Mouse (Mus musculus) lung, embryonic 15.5 days (tissue): Measurements from ENCODE around the gene Pitpnm2. TPM values are rescaled to one million over a fixed set of nuclear protein-coding genes. Genes with fewer than 3 reads are reported as not detected.

ENCODE experiments used
- ATAC-seq: fragments of 200-750 bp; cut with Nextera tagmentation; 2 replicates; pipeline ENCODE4 v1.8.0; 2017; ENCODE audit warnings: moderate number of reproducible peaks, borderline replicate concordance; ENCODE audit not compliant: low FRiP score, low TSS enrichment; ENCODE audit errors: extremely low read depth
- H3K27ac ChIP-seq: fragments of 300-500 bp; sonication (generic); 2 replicates; pipeline ENCODE4 v1.5.1; 2015; ENCODE audit warnings: moderate library complexity, mild to moderate bottlenecking, inconsistent platforms
- H3K27me3 ChIP-seq: fragments of 300-500 bp; sonication (generic); 2 replicates; pipeline ENCODE4 v1.6.1; 2015; ENCODE audit warnings: inconsistent platforms
- H3K36me3 ChIP-seq: fragments of 300-500 bp; sonication (generic); 2 replicates; pipeline ENCODE4 v1.6.1; 2015; ENCODE audit warnings: inconsistent platforms
- H3K4me1 ChIP-seq: fragments of 300-500 bp; sonication (generic); 2 replicates; pipeline ENCODE4 v1.6.1; 2015; ENCODE audit warnings: inconsistent platforms
- H3K4me2 ChIP-seq: fragments of 300-500 bp; sonication (generic); 2 replicates; pipeline ENCODE4 v1.6.1; 2015; ENCODE audit warnings: inconsistent platforms, mild to moderate bottlenecking, moderate library complexity
- H3K4me3 ChIP-seq: fragments of 300-500 bp; sonication (generic); 2 replicates; pipeline ENCODE4 v1.5.1; 2015; ENCODE audit warnings: mild to moderate bottlenecking, inconsistent platforms
- H3K9ac ChIP-seq: fragments of 300-500 bp; sonication (generic); 2 replicates; pipeline ENCODE4 v1.6.1; 2015; ENCODE audit warnings: inconsistent platforms
- H3K9me3 ChIP-seq: fragments of 300-500 bp; sonication (generic); 2 replicates; pipeline ENCODE4 v1.6.1; 2016; ENCODE audit warnings: inconsistent platforms
- WGBS: fragments of 180-500 bp; shearing (Covaris S2); methylation state at CpG from one replicate; pipeline ENCODE4 v1.1.7; 2015; 5-methylcytosine and 5-hydroxymethylcytosine counted together
- polyA plus RNA-seq: library from polyadenylated mRNA; unstranded; fragments of >200 nt; fragmentation: Nextera tagmentation; extraction: Ambion mirVana; gene quantifications from 2 replicates; pipeline ENCODE4 v1.2.1, GENCODE M21; 2015

Pitpnm2 gene
- polyA plus RNA-seq, 1 experiment from 2014 or later, result 6.7 TPM

DNA sequence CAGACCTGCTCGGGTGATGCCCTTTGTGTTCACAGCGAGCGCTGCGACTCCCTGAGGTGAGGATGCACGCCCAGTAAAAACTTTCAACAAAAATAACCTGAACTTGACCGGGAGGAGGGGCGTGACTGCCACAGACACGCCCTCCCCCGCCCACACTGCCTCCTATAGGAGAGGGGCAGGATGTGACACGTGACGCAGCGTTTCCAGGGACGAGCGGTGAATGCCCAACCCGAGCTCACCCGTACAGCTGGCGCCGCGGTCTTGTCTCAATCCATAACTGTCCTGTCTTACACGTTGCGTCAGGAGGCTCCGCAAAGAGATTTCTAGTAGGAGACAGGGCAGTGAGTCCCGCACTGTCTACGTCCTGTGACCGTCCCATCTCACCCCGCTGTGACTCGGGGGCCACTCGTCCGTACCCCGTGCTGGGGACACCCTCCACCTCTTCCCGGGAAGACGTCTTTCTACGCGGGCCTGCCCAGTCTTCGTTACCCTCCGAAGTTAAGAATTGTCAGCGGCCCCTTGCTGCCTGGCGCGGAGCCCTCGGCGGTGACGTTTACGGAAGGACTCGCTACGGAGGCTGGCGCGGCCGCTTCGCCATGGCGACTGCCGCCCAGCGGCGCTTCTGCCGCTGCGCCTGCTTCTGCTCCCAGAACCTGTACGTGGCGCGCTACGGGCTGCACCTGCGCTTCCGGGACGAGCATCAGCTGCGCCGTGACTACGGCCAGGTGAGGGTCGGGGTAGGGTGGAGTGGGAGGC lies 137.6 kb downstream of the Pitpnm2 start, which contains the start of gene Ogfod2:
TSS of gene Ogfod2 (plus strand) at position 556 of the 756 bp plus-strand sequence.
- Histone ChIP-seq H3K9me3 (no peaks in the 10 kb centered on the region), H3K27me3 (no peaks in the 10 kb centered on the region), H3K4me3 (peak within 1 kb of the TSS; percentile 74), H3K4me2 (peak within 1 kb of the TSS; percentile 93), H3K4me1 (peaks cover 25% of the 10 kb centered on the region), H3K9ac (peak within 1 kb of the TSS; percentile 69), H3K36me3 (no peaks in the 10 kb centered on the region; the same call in 1 of the 2 replicates), H3K27ac (peak within 1 kb of the TSS; percentile 93)
- 0% methylated on average over 66 of the region's 66 CpGs for WGBS
- peak; percentile 97 for ATAC-seq

GRCm38 (mm10) chr5:124111077-124111741 lies 138.4 kb downstream of the Pitpnm2 start:
- no peaks in the 10 kb centered on the region for H3K9me3 ChIP-seq
- no peak; the same call in 1 of the 2 replicates for ATAC-seq
- no peaks in the 10 kb centered on the region; the same call in 1 of the 2 replicates for H3K36me3 ChIP-seq
- H3K27ac ChIP-seq, result peak overlapping the region; percentile 83
- 21% methylated on average over 17 of the region's 17 CpGs for WGBS
- peaks cover 20% of the 10 kb centered on the region for H3K4me1 ChIP-seq
- H3K9ac ChIP-seq, result peak overlapping the region; percentile 66
- peak overlapping the region; percentile 74 for H3K4me3 ChIP-seq
- no peaks in the 10 kb centered on the region for H3K27me3 ChIP-seq
- H3K4me2 ChIP-seq, result peak overlapping the region; percentile 93

DNA sequence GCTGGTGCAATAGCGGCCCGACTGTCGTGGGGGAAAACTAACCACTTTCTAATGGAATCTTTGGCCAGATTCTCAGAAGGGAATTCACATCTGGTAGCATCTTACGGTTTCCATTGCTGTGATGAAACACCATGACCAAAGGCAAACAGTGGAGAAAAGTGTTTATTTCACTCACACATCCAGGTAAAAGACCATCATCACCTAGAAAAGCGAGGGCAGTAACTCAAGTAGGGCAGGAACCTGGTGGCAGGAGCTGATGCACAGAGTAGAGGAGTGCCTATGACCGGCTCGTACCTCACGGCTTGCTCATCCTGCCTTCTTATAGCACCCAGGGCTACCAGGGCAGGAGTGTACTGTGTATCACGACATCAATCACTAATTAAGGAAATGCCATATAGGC lies 146.0 kb downstream of the Pitpnm2 start:
- H3K27ac ChIP-seq, result no peak overlapping the region

GRCm38 (mm10) chr5:124103020-124103419 lies 146.5 kb downstream of the Pitpnm2 start:
- no peak overlapping the region for H3K4me3 ChIP-seq
- H3K9me3 ChIP-seq, result no peaks in the 10 kb centered on the region
- no peak for ATAC-seq
- H3K9ac ChIP-seq, result no peak overlapping the region
- no peak overlapping the region for H3K4me2 ChIP-seq
- 70% methylated on average over 3 of the region's 3 CpGs for WGBS
- no peaks in the 10 kb centered on the region for H3K4me1 ChIP-seq
- no peaks in the 10 kb centered on the region for H3K27me3 ChIP-seq
- no peak overlapping the region for H3K27ac ChIP-seq
- no peaks in the 10 kb centered on the region for H3K36me3 ChIP-seq

More for the DNA sequence above, 146.0 kb downstream of the Pitpnm2 start:
- Histone ChIP-seq H3K9me3 (no peaks in the 10 kb centered on the region), H3K9ac (no peak overlapping the region), H3K4me1 (no peaks in the 10 kb centered on the region), H3K36me3 (no peaks in the 10 kb centered on the region), H3K4me3 (no peak overlapping the region), H3K4me2 (no peak overlapping the region), H3K27me3 (no peaks in the 10 kb centered on the region)
- no peak for ATAC-seq
- WGBS, result 92% methylated on average over 9 of the region's 9 CpGs

GRCm38 (mm10) chr5:124102326-124102725 lies 147.2 kb downstream of the Pitpnm2 start:
- no peak for ATAC-seq
- H3K9me3 ChIP-seq, result no peaks in the 10 kb centered on the region
- H3K4me1 ChIP-seq, result no peaks in the 10 kb centered on the region
- H3K27me3 ChIP-seq, result no peaks in the 10 kb centered on the region
- no peak overlapping the region for H3K9ac ChIP-seq
- H3K36me3 ChIP-seq, result no peaks in the 10 kb centered on the region
- no peak overlapping the region for H3K4me2 ChIP-seq
- no peak overlapping the region for H3K27ac ChIP-seq
- H3K4me3 ChIP-seq, result no peak overlapping the region
- WGBS, result 80% methylated on average over 6 of the region's 6 CpGs

DNA sequence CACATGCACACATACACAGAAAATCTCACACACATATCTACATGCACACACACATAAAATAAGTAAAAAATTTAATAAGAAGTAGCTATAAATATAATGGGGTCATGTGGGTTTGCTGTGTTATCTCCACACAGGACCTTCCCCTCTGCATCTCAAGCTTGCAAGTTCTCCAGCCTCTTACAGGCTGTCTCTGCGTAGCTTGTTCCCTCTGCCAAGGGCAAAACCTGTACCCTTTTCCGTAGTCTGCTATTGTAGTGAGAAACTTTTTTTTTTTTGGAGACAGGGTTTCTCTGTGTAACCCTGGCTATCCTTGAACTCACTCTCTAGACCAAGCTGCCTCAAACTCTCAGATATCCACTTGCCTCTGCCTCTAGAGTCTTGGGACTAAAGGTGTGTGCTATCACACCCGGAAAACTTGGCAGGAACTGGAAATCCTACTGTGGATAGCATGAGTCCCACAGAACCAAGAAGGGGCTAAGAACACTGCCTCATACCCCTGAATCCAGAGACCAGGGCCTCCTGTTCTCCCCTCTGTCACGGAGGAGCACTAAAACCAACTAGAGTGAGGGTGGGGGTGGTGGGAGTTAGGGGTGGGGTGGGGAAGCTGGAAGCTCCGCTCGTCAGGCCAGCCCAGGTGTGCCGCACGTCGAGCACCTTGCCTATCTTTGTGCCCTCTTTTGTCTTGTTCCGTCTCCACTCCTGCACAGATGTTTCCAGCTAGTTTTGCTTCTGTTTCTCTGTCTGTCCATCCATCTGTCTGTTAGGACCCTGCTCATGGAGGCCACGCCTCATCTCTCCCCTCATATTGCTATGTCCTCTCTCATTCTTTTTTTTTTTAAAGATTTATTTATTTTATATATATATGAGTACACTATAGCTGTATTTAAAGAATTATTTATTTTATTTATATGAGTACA lies 149.2 kb downstream of the Pitpnm2 start:
- no peak for ATAC-seq
- WGBS, result 79% methylated on average over 11 of the region's 11 CpGs
- Histone ChIP-seq H3K4me1 (peaks cover 8% of the 10 kb centered on the region), H3K4me2 (no peak overlapping the region), H3K36me3 (no peaks in the 10 kb centered on the region), H3K9ac (no peak overlapping the region), H3K27me3 (no peaks in the 10 kb centered on the region), H3K9me3 (no peaks in the 10 kb centered on the region), H3K4me3 (no peak overlapping the region), H3K27ac (no peak overlapping the region)

DNA sequence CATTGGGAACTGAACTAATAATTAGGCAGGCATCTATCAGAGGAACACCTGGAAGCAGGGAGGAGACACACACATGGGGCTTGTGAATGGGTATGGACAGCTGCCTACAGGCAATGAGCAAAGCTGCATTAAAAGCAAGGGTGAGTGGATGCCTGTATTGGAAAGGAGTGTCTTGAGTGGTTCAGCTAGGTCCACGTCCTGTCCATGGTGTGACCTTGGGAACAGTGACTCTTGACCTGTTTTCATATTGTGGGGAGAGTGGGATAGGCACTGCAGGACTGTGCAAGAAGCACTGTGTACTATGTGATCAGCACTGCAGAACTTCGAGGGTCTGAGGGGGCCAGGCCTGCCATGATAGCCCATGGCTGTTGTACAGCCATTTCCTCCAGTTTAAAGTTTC lies 150.6 kb downstream of the Pitpnm2 start:
- Histone ChIP-seq H3K27me3 (0 out of 2 replicates have a peak, but pooled peaks cover 3% of the 10 kb centered on the region), H3K4me1 (peaks cover 14% of the 10 kb centered on the region), H3K36me3 (no peaks in the 10 kb centered on the region), H3K4me3 (no peak overlapping the region), H3K9ac (no peak overlapping the region), H3K27ac (no peak overlapping the region), H3K4me2 (no peak overlapping the region), H3K9me3 (no peaks in the 10 kb centered on the region)
- ATAC-seq, result no peak
- WGBS, result 71% methylated on average over 2 of the region's 2 CpGs

DNA sequence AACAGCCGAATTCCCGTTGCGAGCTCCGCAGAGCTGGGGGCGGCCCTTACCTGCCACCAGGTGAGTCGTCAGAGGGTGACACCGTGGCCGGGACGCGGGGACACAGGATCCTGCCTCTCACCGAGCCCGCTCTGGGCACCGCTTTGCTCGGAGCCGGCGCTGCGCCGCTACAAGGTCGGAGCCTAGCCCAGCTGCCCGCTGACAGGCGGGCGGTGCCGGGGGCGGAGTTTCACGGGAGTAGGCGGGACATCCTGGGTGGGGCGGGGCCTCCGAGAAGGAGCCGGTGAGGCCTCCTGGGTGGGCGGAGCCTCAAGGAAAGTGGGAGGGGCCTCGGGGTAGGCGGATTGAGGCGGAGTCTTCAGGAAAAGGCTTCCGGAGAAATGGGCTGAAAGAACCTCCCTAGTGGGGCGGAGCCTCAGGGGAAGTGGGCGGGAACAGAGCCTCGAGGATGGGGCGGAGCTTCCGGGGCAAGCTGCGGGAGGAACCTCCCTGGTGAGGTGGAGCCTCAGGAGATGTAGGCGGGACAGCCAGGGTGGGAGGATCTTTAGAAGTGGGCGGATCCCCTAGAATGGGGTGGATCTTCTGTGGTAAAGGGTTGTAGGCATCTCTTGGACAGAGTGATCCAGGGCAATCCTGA lies 153.8 kb downstream of the Pitpnm2 start, which contains the start of gene Abcb9:
TSS of gene Abcb9 (minus strand) at position 203 of the 637 bp plus-strand sequence.
- WGBS, result 1% methylated on average over 42 of the region's 42 CpGs
- Histone ChIP-seq H3K4me2 (peak within 1 kb of the TSS; percentile 93), H3K9me3 (no peaks in the 10 kb centered on the region), H3K27ac (no peak within 1 kb of the TSS), H3K4me1 (peaks cover 21% of the 10 kb centered on the region), H3K27me3 (0 out of 2 replicates have a peak, but pooled peaks cover 3% of the 10 kb centered on the region), H3K9ac (peak within 1 kb of the TSS; percentile 51), H3K36me3 (no peaks in the 10 kb centered on the region), H3K4me3 (peak within 1 kb of the TSS; percentile 51)
- ATAC-seq, result peak; percentile 87

DNA sequence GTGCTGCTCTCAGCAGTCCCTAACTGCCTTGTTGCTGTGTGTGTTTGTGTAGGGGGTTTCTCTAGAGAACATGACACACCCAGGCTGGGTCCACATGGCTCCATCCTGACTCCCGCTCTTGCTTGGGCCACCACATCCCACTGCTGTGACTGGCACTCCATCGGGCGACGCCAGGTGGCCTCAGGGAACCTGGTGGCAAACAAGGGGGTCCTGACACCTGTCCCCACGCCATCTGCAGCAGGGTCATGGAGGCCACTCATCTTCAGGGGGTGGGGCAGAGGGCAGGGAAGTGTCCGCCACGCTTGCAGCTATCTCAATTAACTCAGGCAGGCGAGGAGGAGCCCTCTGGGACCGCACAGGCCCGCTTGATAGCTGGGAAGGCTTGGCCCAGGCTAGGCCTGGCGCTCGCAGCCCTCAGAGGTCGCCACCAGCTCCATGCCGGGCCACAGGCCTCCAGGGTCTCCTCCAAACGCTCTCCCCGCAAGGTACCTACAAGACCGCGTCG lies 154.4 kb downstream of the Pitpnm2 start:
- H3K9me3 ChIP-seq, result no peaks in the 10 kb centered on the region
- peak; percentile 53 for ATAC-seq
- H3K4me1 ChIP-seq, result peaks cover 21% of the 10 kb centered on the region
- H3K9ac ChIP-seq, result peak overlapping the region; percentile 51
- 11% methylated on average over 19 of the region's 19 CpGs for WGBS
- peak overlapping the region; percentile 93 for H3K4me2 ChIP-seq
- H3K36me3 ChIP-seq, result no peaks in the 10 kb centered on the region
- H3K4me3 ChIP-seq, result peak overlapping the region; percentile 51
- H3K27ac ChIP-seq, result no peak overlapping the region
- H3K27me3 ChIP-seq, result 0 out of 2 replicates have a peak, but pooled peaks cover 3% of the 10 kb centered on the region

GRCm38 (mm10) chr5:124093852-124094604 lies 155.5 kb downstream of the Pitpnm2 start:
- no peaks in the 10 kb centered on the region for H3K9me3 ChIP-seq
- H3K27me3 ChIP-seq, result 0 out of 2 replicates have a peak, but pooled peaks cover 3% of the 10 kb centered on the region
- no peak overlapping the region for H3K9ac ChIP-seq
- no peak overlapping the region for H3K4me3 ChIP-seq
- no peaks in the 10 kb centered on the region for H3K36me3 ChIP-seq
- H3K4me2 ChIP-seq, result no peak overlapping the region
- 79% methylated on average over 12 of the region's 12 CpGs for WGBS
- H3K4me1 ChIP-seq, result peaks cover 21% of the 10 kb centered on the region
- no peak overlapping the region for H3K27ac ChIP-seq
- ATAC-seq, result no peak
